Mouse (Mus musculus) limb, embryonic 11.5 days (tissue): ENCODE measurements around the gene Nedd8. TPM values are rescaled to one million over a fixed set of nuclear protein-coding genes. Genes with fewer than 3 reads are reported as not detected.
A peak's percentile ranks its signal among the peaks of the same experiment; 100 is the strongest.

Source experiments
- ATAC-seq: fragments of 200-750 bp; cut with Nextera tagmentation; 2 replicates; pipeline ENCODE4 v1.8.0; 2017; ENCODE audit warnings: low read depth; ENCODE audit not compliant: insufficient number of reproducible peaks, low FRiP score, low TSS enrichment
- DNase-seq: peaks from one replicate; pipeline ENCODE4 v3.0.0-alpha.2; 2015; ENCODE audit warnings: low spot score
- H3K27ac ChIP-seq: fragments of 300-500 bp; sonication (generic); replicated peaks from 2 replicates; pipeline ENCODE4 v1.5.1; 2014; ENCODE audit warnings: low read depth, mild to moderate bottlenecking, low read length
- H3K27me3 ChIP-seq: fragments of 300-500 bp; sonication (generic); 2 replicates; pipeline ENCODE4 v1.6.1; 2014; ENCODE audit warnings: mild to moderate bottlenecking, low read length, mixed read lengths; ENCODE audit not compliant: control insufficient read depth, insufficient read depth
- H3K36me3 ChIP-seq: fragments of 300-500 bp; sonication (generic); 2 replicates; pipeline ENCODE4 v1.6.1; 2014; ENCODE audit warnings: mild to moderate bottlenecking, low read length, moderate library complexity, mixed read lengths; ENCODE audit not compliant: control insufficient read depth, insufficient read depth
- H3K4me1 ChIP-seq: fragments of 300-500 bp; sonication (generic); 2 replicates; pipeline ENCODE4 v1.6.1; 2014; ENCODE audit warnings: low read length, mixed read lengths; ENCODE audit not compliant: control insufficient read depth, insufficient read depth
- H3K4me2 ChIP-seq: fragments of 300-500 bp; sonication (generic); 2 replicates; pipeline ENCODE4 v1.6.1; 2014; ENCODE audit warnings: low read depth, mild to moderate bottlenecking, moderate library complexity; ENCODE audit not compliant: severe bottlenecking
- H3K4me3 ChIP-seq: fragments of 300-500 bp; sonication (generic); 2 replicates; pipeline ENCODE4 v1.5.1; 2014; ENCODE audit warnings: low read depth, low read length
- H3K9ac ChIP-seq: fragments of 300-500 bp; sonication (generic); 2 replicates; pipeline ENCODE4 v1.6.1; 2014; ENCODE audit warnings: mild to moderate bottlenecking, low read length
- H3K9me3 ChIP-seq: fragments of 300-500 bp; sonication (generic); 2 replicates; pipeline ENCODE4 v1.6.1; 2016; ENCODE audit warnings: low read length; ENCODE audit not compliant: control insufficient read depth
- WGBS: fragments of 180-500 bp; shearing (Covaris S2); extraction: QIAGEN DNeasy Blood & Tissue Kit; methylation state at CpG from one replicate; pipeline ENCODE4 v1.1.7; 2014; 5-methylcytosine and 5-hydroxymethylcytosine counted together
- polyA plus RNA-seq: library from polyadenylated mRNA; unstranded; fragments of >200 nt; fragmentation: Nextera tagmentation; extraction: Ambion mirVana; gene quantifications from 2 replicates; pipeline ENCODE4 v1.2.1, GENCODE M21; 2014

The Nedd8 gene
- polyA plus RNA-seq, 1 experiment from 2014 or later = 660 TPM

- H3K27me3 ChIP-seq = no peaks in the 10 kb centered on the region
- DNase-seq (no peak), ATAC-seq (no peak)
- no peaks in the 10 kb centered on the region for H3K4me1 ChIP-seq
- no peaks in the 10 kb centered on the region for H3K36me3 ChIP-seq
- H3K4me2 ChIP-seq = no peak overlapping the region
- no peak overlapping the region for H3K27ac ChIP-seq
- H3K9ac ChIP-seq = no peak overlapping the region
- H3K9me3 ChIP-seq = no peaks in the 10 kb centered on the region
- 78% methylated on average over 10 of the region's 10 CpGs for WGBS
- H3K4me3 ChIP-seq = no peak overlapping the region
These were observed 17.5 kb upstream of the Nedd8 start for GRCm38 (mm10) chr14:55689433-55689832.

DNA sequence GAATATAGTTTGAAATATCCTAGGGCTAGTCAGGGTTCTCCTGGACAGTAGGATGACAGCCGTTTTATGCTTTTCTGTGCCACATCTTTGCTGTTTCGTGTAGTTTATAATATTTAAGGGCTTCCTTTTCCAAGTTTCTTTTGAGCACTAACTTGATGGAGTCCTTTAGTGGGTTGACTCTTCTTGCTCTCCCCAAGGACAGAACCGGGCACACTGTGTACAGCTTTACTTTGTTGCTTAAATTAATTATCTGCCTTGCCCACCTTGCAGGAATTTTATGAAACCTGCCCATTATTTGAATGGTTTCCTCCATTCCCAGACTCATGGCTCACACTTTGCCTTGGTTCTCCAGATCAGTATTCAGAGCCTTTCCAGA is 10.2 kb upstream of the Nedd8 start:
- Histone ChIP-seq H3K4me3 (peak overlapping the region; percentile 66), H3K4me1 (no peaks in the 10 kb centered on the region), H3K9me3 (no peaks in the 10 kb centered on the region), H3K9ac (no peak overlapping the region), H3K36me3 (peaks cover 12% of the 10 kb centered on the region), H3K27ac (no peak overlapping the region), H3K27me3 (no peaks in the 10 kb centered on the region), H3K4me2 (peak overlapping the region; percentile 76)
- DNase-seq (no peak), ATAC-seq (peak; percentile 24)
- 20% methylated on average over 3 of the region's 3 CpGs for whole genome bisulfite sequencing

GRCm38 (mm10) chr14:55681160-55682117 is 9.5 kb upstream of the Nedd8 start, which contains the start of gene Tinf2:
Gene Tinf2, minus strand, starts transcription at chr14:55681820.
- DNase-seq = peak; percentile 99
- no peaks in the 10 kb centered on the region for H3K27me3 ChIP-seq
- no peaks in the 10 kb centered on the region for H3K9me3 ChIP-seq
- peak within 1 kb of the TSS; percentile 64 for H3K9ac ChIP-seq
- ATAC-seq = peak; percentile 97
- WGBS = under 1% methylated on average over 65 of the region's 66 CpGs
- peak within 1 kb of the TSS; percentile 66 for H3K4me3 ChIP-seq
- H3K4me2 ChIP-seq = peak within 1 kb of the TSS; percentile 76
- H3K36me3 ChIP-seq = peaks cover 14% of the 10 kb centered on the region
- H3K4me1 ChIP-seq = no peaks in the 10 kb centered on the region
- H3K27ac ChIP-seq = peak within 1 kb of the TSS; percentile 44

- WGBS = 90% methylated on average over 4 of the region's 4 CpGs
- Histone ChIP-seq H3K9me3 (no peaks in the 10 kb centered on the region), H3K4me3 (no peak overlapping the region), H3K4me2 (no peak overlapping the region), H3K4me1 (no peaks in the 10 kb centered on the region), H3K27me3 (no peaks in the 10 kb centered on the region), H3K27ac (no peak overlapping the region), H3K9ac (no peak overlapping the region), H3K36me3 (peaks cover 18% of the 10 kb centered on the region)
- ATAC-seq = no peak
- DNase-seq = no peak
These were observed 5.7 kb upstream of the Nedd8 start for GRCm38 (mm10) chr14:55677615-55678014.

DNA sequence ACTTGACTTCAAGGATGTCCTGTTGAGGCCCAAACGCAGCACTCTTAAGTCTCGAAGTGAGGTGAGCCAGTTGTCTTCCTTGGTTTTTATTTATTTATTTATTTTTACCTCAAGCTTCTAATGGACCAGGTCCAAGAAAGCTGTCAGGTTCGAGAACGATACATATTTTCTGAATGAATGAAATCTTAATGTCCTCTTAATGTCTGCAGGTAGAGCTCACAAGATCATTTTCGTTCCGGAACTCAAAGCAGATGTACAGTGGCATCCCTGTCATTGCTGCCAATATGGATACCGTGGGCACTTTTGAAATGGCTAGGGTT is 777 bp upstream of the Nedd8 start:
- no peak overlapping the region; the same call in 1 of the 2 replicates for H3K9ac ChIP-seq
- peak overlapping the region; percentile 86 for H3K4me2 ChIP-seq
- H3K36me3 ChIP-seq = peaks cover 6% of the 10 kb centered on the region; the same call in 1 of the 2 replicates
- H3K4me1 ChIP-seq = no peaks in the 10 kb centered on the region
- H3K27me3 ChIP-seq = no peaks in the 10 kb centered on the region
- H3K9me3 ChIP-seq = no peaks in the 10 kb centered on the region
- H3K27ac ChIP-seq = no peak overlapping the region
- peak overlapping the region; percentile 83 for H3K4me3 ChIP-seq
- ATAC-seq (no peak), DNase-seq (no peak)
- WGBS = 78% methylated on average over 7 of the region's 7 CpGs

DNA sequence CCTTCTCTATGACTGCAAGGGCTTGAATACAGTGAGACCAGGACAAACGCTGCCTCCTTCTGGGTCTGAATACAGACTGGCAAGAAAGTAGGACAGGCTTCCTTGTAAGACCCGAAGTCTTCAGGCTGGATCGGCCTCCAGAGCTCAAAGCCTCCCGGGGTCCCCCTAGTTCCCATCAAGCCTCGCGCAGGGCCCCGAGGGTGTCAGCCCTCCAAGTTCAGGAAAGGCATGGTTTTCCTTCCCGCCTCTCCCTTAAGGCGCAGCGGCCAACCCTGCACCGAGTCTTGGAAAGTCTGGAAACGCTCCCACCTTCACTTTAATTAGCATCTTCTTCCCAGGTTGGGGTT is 465 bp downstream of the Nedd8 start:
- Histone ChIP-seq H3K4me3 (peak overlapping the region; percentile 83), H3K27ac (peak overlapping the region; percentile 60; the same call in 1 of the 2 replicates), H3K4me1 (no peaks in the 10 kb centered on the region), H3K9ac (peak overlapping the region; percentile 72), H3K27me3 (no peaks in the 10 kb centered on the region), H3K4me2 (peak overlapping the region; percentile 86), H3K36me3 (0 out of 2 replicates have a peak, but pooled peaks cover 4% of the 10 kb centered on the region), H3K9me3 (no peaks in the 10 kb centered on the region)
- ATAC-seq = peak; percentile 36; the same call in 1 of the 2 replicates
- 0% methylated on average over 12 of the region's 12 CpGs for WGBS
- no peak for DNase-seq

- Histone ChIP-seq H3K4me3 (no peak overlapping the region; the same call in none of the 2 replicates), H3K4me2 (peak overlapping the region; percentile 45; the same call in 1 of the 2 replicates), H3K27ac (no peak overlapping the region), H3K27me3 (no peaks in the 10 kb centered on the region), H3K9ac (peak overlapping the region; percentile 81), H3K9me3 (no peaks in the 10 kb centered on the region), H3K4me1 (0 out of 2 replicates have a peak, but pooled peaks cover 3% of the 10 kb centered on the region), H3K36me3 (peaks cover 5% of the 10 kb centered on the region)
- 57% methylated on average over 2 of the region's 2 CpGs for WGBS
- ATAC-seq (no peak), DNase-seq (no peak)
These were observed 11.3 kb downstream of the Nedd8 start for GRCm38 (mm10) chr14:55660636-55661035.

GRCm38 (mm10) chr14:55659960-55660573 is 11.9 kb downstream of the Nedd8 start, which contains the start of gene Mdp1:
Gene Mdp1, minus strand, starts transcription at chr14:55660508.
- Histone ChIP-seq H3K4me1 (0 out of 2 replicates have a peak, but pooled peaks cover 3% of the 10 kb centered on the region), H3K36me3 (peaks cover 5% of the 10 kb centered on the region), H3K4me2 (peak within 1 kb of the TSS; percentile 45), H3K9me3 (no peaks in the 10 kb centered on the region), H3K27me3 (no peaks in the 10 kb centered on the region), H3K4me3 (peak within 1 kb of the TSS; percentile 75), H3K27ac (no peak within 1 kb of the TSS), H3K9ac (peak within 1 kb of the TSS; percentile 81)
- ATAC-seq = peak; percentile 91
- WGBS = under 1% methylated on average over 39 of the region's 39 CpGs
- peak; percentile 86 for DNase-seq
